Mouse (Mus musculus): ENCODE results near the gene Eprs.
A peak's percentile ranks its signal among the peaks of the same experiment; 100 is the strongest.
"Not testable (repeated sequence)": the region's sequence is repeated elsewhere in the genome, so short reads cannot be mapped to it uniquely, and the experiment has no call there.

The Eprs gene

GRCm38 (mm10) chr1:185362677-185363520 is at the start of gene Eprs:
Gene Eprs, plus strand, starts transcription at chr1:185363044.
- DNase-seq (ENCODE audit: low spot score) = peak; percentile 99

- DNase-seq (ENCODE audit: low spot score) = no peak
These were observed 48.3 kb upstream of the Eprs start for GRCm38 (mm10) chr1:185314546-185314945.

GRCm38 (mm10) chr1:185315846-185316568 is 46.8 kb upstream of the Eprs start:
- DNase-seq (ENCODE audit: low spot score) = no peak

- not testable (repeated sequence) for DNase-seq (ENCODE audit: low spot score)
These were observed 35.0 kb upstream of the Eprs start for GRCm38 (mm10) chr1:185327754-185328345.

GRCm38 (mm10) chr1:185328721-185329610 is 33.9 kb upstream of the Eprs start, which contains the start of gene Iars2:
Gene Iars2, minus strand, starts transcription at chr1:185329396.
- DNase-seq (ENCODE audit: low spot score) = peak; percentile 92

- DNase-seq (ENCODE audit: low spot score) = no peak
These were observed 33.0 kb upstream of the Eprs start for GRCm38 (mm10) chr1:185329851-185330250.

- DNase-seq (ENCODE audit: low spot score) = no peak
These were observed 31.5 kb upstream of the Eprs start for GRCm38 (mm10) chr1:185331364-185331763.

GRCm38 (mm10) chr1:185331983-185332430 is 30.8 kb upstream of the Eprs start, which contains the start of gene Bpnt1:
Gene Bpnt1, plus strand, starts transcription at chr1:185332149.
- DNase-seq (ENCODE audit: low spot score) = peak; percentile 90

- DNase-seq (ENCODE audit: low spot score) = no peak
These were observed 29.2 kb upstream of the Eprs start for GRCm38 (mm10) chr1:185333651-185334050.

GRCm38 (mm10) chr1:185334136-185334535 is 28.7 kb upstream of the Eprs start:
- DNase-seq (ENCODE audit: low spot score) = no peak

- no peak for DNase-seq (ENCODE audit: low spot score)
These were observed 27.5 kb upstream of the Eprs start for GRCm38 (mm10) chr1:185335231-185335765.

- no peak for DNase-seq (ENCODE audit: low spot score)
These were observed 26.3 kb upstream of the Eprs start for GRCm38 (mm10) chr1:185336535-185336934.

GRCm38 (mm10) chr1:185342441-185342840 is 20.4 kb upstream of the Eprs start:
- DNase-seq (ENCODE audit: low spot score) = no peak

- DNase-seq (ENCODE audit: low spot score) = no peak
These were observed 19.4 kb upstream of the Eprs start for GRCm38 (mm10) chr1:185343422-185343821.

GRCm38 (mm10) chr1:185346188-185346587 is 16.7 kb upstream of the Eprs start:
- DNase-seq (ENCODE audit: low spot score) = no peak

GRCm38 (mm10) chr1:185349741-185350140 is 13.1 kb upstream of the Eprs start:
- DNase-seq (ENCODE audit: low spot score) = no peak

- no peak for DNase-seq (ENCODE audit: low spot score)
These were observed 12.2 kb upstream of the Eprs start for GRCm38 (mm10) chr1:185350611-185351010.

GRCm38 (mm10) chr1:185352151-185352550 is 10.7 kb upstream of the Eprs start:
- no peak for DNase-seq (ENCODE audit: low spot score)

- no peak for DNase-seq (ENCODE audit: low spot score)
These were observed 9.5 kb upstream of the Eprs start for GRCm38 (mm10) chr1:185353351-185353750.

GRCm38 (mm10) chr1:185354731-185355130 is 8.1 kb upstream of the Eprs start:
- DNase-seq (ENCODE audit: low spot score) = no peak

GRCm38 (mm10) chr1:185356246-185356645 is 6.6 kb upstream of the Eprs start:
- DNase-seq (ENCODE audit: low spot score) = no peak

Data from testis, postnatal 14 days (tissue).